Mouse (Mus musculus): Measurements from ENCODE around the gene Smad3. TPM values are rescaled to one million over a fixed set of nuclear protein-coding genes. Genes with fewer than 3 reads are reported as not detected.

Smad3 gene
- 10 to 100 TPM; 34.4 to 36.6 TPM for polyA plus RNA-seq (2017; shearing (Covaris generic))

DNA sequence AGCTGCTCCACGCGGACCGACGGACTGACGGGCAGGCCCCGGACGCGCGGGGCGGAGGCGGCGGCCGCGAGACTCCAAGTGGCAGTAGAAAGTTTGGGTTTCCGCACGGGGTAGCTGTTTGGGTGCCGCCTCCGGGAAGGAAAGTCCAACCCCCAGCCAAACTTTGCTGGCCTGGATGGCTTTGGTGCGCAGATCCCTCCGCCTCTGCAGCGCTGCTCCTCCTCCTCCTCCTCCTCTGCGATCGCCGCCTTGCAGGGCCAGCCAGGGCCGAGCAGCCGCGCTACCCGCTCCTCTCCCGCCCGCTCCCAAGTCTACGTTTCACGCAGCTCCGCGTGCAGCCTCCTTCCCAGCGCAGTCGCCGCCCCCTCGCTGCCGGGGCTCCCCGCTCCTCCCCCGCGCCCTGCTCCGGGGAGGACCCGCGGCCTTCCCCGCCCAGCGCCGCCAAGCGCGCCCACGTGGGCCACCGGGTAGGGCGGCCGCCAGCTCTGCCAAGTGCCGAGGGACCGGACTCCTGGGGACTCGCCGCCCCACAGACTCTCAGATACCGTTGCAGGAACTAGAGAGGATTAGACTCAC is at the start of gene Smad3:
Gene Smad3, minus strand, starts transcription at position 130 of the 576 bp plus-strand sequence.

DNA sequence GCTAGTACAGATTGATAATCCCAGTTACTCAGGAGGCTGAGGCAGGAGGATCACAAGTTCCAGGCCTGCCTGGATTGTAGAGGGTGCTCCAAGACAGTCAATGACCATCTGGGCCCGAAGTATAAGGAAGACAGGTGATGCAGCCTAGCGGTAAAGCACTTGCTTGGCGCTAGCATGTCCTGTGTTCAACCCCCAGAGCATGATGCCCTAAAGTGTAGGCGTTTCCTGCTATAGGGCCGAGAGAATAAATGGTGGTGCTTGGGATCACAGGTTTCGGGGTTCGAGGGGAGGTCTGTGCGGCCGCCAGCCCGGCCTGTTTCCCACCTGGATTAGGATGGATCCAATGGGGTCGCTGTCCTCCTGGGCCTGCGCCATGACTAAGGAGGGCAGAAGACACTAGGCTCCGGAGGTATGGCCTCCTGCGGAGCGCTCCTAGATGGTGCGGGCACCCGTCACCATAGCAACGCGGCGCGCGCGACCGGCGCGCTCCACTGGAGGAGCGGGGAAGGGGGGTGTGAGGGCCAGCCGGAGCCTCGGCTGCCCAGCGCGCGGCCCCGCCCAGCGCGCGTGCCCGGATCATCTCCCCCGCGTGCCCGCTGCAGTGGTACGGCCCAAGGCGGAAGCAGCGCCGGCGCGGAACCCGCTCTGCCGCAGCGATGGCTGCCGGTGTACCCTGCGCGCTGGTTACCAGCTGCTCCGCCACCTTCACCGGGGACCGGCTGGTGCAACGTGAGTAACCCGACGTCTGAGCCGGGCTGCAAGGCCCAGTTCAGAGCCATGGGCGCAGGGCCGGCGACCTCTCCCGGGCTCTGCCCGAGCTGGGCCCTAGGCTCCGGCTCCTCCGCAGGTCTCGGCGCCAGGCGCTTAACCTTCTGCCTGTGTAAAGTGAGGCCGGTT is 155.5 kb downstream of the Smad3 start, which contains the start of the genes Iqch and Aagab:
Gene Iqch, minus strand, starts transcription at position 451 of the 897 bp plus-strand sequence.
Gene Aagab, plus strand, starts transcription at position 618 of the 897 bp plus-strand sequence.

Other genes starting within 250 kb of the Smad3 start
- 1 to 10 TPM in 1 of 2 experiments, under 1 TPM in 1; 0.11 to 1.5 TPM for gene Iqch, start 155.5 kb downstream of the Smad3 start, polyA plus RNA-seq (2017; shearing (Covaris generic))
- gene Aagab, start 155.3 kb downstream of the Smad3 start, polyA plus RNA-seq (2017; shearing (Covaris generic)), result 10 to 100 TPM; 40.2 to 42.1 TPM

Data from inflammation-experienced regulatory T-cells (primary cell).